Mouse (Mus musculus) erythroblast, embryonic 14.5 days (primary cell): ENCODE results near the gene 2510039O18Rik. TPM values are rescaled to one million over a fixed set of nuclear protein-coding genes. Genes with fewer than 3 reads are reported as not detected.

Source experiments
- H3K27me3 ChIP-seq: 2 replicates; pipeline ENCODE4 v1.6.1; 2012; ENCODE audit warnings: inconsistent platforms; ENCODE audit not compliant: control insufficient read depth
- H3K36me3 ChIP-seq: 2 replicates; pipeline ENCODE4 v1.6.1; 2012; ENCODE audit warnings: mild to moderate bottlenecking, inconsistent platforms; ENCODE audit not compliant: control insufficient read depth
- H3K4me1 ChIP-seq: 2 replicates; pipeline ENCODE4 v1.6.1; 2012; ENCODE audit warnings: inconsistent platforms; ENCODE audit not compliant: control insufficient read depth
- H3K4me3 ChIP-seq: replicated peaks from 2 replicates; pipeline ENCODE3; 2012; ENCODE audit warnings: moderate library complexity, mild to moderate bottlenecking, inconsistent platforms
- H3K9me3 ChIP-seq: 2 replicates; pipeline ENCODE4 v1.6.1; 2012; ENCODE audit warnings: low read length, inconsistent platforms, mixed read lengths; ENCODE audit not compliant: control insufficient read depth
- GATA1 ChIP-seq: IDR thresholded peaks from 2 replicates; pipeline ENCODE4 v1.6.1; 2012; ENCODE audit warnings: low read length, inconsistent platforms, mixed read lengths
- TAL1 ChIP-seq: IDR thresholded peaks from 3 replicates; pipeline ENCODE4 v1.6.1; 2012; ENCODE audit warnings: low read length, inconsistent platforms, mixed read lengths
- polyA plus RNA-seq: library from polyadenylated mRNA; stranded (reverse); fragments of >175 nt; gene quantifications from 2 replicates; pipeline ENCODE4 v1.2.3, GENCODE M21; 2012

2510039O18Rik gene
- polyA plus RNA-seq, 1 experiment: 5.7 TPM

- Histone ChIP-seq H3K36me3 (no peaks in the 10 kb centered on the region), H3K9me3 (no peaks in the 10 kb centered on the region), H3K4me1 (peaks cover 5% of the 10 kb centered on the region), H3K4me3 (no peak overlapping the region), H3K27me3 (no peaks in the 10 kb centered on the region)
- no peak for TF ChIP-seq GATA1
- no peak for TF ChIP-seq TAL1
Observed at GRCm38 (mm10) chr4:147968816-147969215, 28.1 kb downstream of the 2510039O18Rik start.

DNA sequence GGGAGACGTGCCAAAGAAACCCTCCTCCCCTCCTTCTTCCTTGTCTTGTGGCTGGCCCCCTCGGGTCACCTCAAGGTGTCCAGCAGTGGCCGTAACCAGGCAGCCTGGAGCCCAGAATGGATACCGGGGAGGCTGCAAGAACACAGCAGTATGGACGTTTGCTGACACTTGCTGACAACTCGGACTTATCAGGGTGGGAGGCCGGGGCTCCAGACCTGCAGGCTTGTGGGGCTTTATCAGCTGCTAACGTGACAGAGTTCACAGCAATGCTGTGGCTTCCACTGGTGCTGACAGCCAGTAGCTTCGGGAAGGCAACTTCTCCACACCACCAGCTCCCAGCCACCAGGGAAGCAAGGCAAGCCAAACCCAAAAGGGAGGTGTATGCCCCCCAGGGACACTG, 28.6 kb downstream of the 2510039O18Rik start:
- Histone ChIP-seq H3K4me3 (no peak overlapping the region), H3K9me3 (no peaks in the 10 kb centered on the region), H3K27me3 (no peaks in the 10 kb centered on the region), H3K36me3 (no peaks in the 10 kb centered on the region), H3K4me1 (peaks cover 5% of the 10 kb centered on the region)
- TF ChIP-seq TAL1 (no peak), GATA1 (no peak)

DNA sequence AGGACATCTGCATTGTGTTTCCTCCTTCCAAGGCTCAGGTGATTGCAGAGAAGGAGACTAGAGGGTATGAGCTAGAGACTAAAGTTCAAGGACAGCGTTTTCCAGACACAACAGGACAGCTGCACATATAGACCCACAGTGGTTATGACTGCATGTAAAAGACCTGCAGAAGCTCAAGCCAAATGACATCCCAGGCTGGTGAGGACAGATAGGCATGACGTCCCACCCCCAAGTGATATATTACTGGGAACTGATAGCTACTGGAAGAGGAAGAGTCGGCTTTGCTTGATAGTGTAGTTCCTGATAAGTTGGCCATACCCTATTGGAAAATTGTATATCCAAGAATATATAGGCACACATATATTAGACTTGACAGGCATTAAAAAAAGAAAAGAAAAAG, 35.5 kb downstream of the 2510039O18Rik start:
- Histone ChIP-seq H3K4me1 (no peaks in the 10 kb centered on the region; the same call in 1 of the 2 replicates), H3K27me3 (no peaks in the 10 kb centered on the region), H3K36me3 (no peaks in the 10 kb centered on the region), H3K4me3 (no peak overlapping the region), H3K9me3 (0 out of 2 replicates have a peak, but pooled peaks cover 3% of the 10 kb centered on the region)
- TF ChIP-seq TAL1 (no peak), GATA1 (no peak)

DNA sequence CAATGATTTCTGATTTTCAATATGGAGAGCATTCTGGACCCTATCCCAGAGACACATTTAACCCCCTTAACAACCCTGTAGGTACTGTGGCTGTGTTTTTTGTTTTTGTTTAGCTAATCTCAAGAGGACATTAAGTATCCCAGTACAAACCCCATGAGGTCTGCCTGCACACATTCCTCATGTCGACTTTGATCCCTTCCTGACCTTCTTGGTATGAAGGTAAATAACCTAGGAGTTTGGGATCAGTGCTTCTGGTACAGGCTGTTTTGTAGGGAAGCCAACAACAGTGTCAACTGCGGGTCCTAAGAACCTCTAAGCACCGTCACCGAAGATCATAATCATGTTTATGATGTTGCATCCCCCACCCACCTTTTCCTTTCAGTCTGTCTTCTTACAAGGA, 37.0 kb downstream of the 2510039O18Rik start:
- Histone ChIP-seq H3K4me3 (no peak overlapping the region), H3K4me1 (no peaks in the 10 kb centered on the region; the same call in 1 of the 2 replicates), H3K27me3 (no peaks in the 10 kb centered on the region), H3K36me3 (no peaks in the 10 kb centered on the region), H3K9me3 (0 out of 2 replicates have a peak, but pooled peaks cover 3% of the 10 kb centered on the region)
- TF ChIP-seq GATA1 (no peak), TAL1 (no peak)

GRCm38 (mm10) chr4:147978391-147978790, 37.7 kb downstream of the 2510039O18Rik start:
- no peak overlapping the region for H3K4me3 ChIP-seq
- no peak for TF ChIP-seq GATA1
- no peak for TF ChIP-seq TAL1
- no peaks in the 10 kb centered on the region; the same call in 1 of the 2 replicates for H3K4me1 ChIP-seq
- no peaks in the 10 kb centered on the region for H3K36me3 ChIP-seq
- no peaks in the 10 kb centered on the region for H3K27me3 ChIP-seq
- H3K9me3 ChIP-seq: 0 out of 2 replicates have a peak, but pooled peaks cover 3% of the 10 kb centered on the region

- TF ChIP-seq TAL1 (no peak), GATA1 (no peak)
- H3K27me3 ChIP-seq: no peaks in the 10 kb centered on the region
- H3K4me3 ChIP-seq: no peak overlapping the region
- H3K9me3 ChIP-seq: 0 out of 2 replicates have a peak, but pooled peaks cover 3% of the 10 kb centered on the region
- no peaks in the 10 kb centered on the region; the same call in 1 of the 2 replicates for H3K4me1 ChIP-seq
- H3K36me3 ChIP-seq: no peaks in the 10 kb centered on the region
Observed at GRCm38 (mm10) chr4:147979441-147979860, 38.8 kb downstream of the 2510039O18Rik start.

DNA sequence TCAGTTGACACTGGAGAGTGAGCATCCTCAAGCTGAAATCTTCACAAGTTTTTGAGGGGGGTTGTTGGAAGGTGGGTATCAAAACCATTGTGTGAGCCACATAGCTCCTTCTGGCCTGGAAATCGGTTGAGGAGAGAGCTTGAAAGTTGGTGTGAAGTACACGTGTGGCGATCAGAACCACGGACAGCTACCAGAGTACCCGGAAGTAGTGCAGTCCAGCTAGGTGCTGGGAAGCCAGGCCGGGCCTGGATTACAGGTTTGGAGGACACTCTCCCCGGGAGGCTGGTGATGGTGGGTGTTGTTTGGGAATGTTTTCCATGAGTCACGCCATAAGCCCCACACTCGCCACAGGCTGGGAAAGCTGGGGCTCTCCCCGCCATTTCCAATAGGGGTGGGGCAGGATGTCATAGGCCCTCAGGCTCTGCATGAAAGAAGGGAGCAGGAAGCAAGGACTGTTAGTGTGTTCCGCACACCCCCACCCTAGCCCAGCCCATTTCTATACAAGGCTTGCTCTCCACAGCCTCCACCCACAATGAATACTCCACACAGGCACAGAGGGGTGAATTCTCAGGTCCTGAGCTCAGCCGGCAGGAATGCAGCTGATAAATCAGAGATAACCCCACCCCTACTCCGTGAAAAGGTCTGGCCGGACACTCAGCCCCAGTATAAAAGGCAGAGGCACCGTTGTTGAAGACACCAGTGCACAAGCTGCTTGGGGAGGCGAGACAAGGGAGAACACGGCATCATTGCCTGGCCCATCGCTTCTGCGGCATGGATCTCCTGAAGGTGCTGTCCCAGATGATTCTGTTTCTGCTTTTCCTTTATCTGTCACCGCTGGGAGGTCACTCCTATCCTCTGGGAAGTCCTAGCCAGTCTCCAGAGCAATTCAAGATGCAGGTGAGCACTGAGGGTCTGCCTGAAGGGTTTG, 44.8 kb downstream of the 2510039O18Rik start, which contains the start of gene Nppb:
Nppb (plus strand) TSS at position 584 of the 928 bp plus-strand sequence.
- no peak within 1 kb of the TSS for H3K4me3 ChIP-seq
- H3K36me3 ChIP-seq: no peaks in the 10 kb centered on the region
- no peaks in the 10 kb centered on the region for H3K9me3 ChIP-seq
- H3K27me3 ChIP-seq: no peaks in the 10 kb centered on the region
- H3K4me1 ChIP-seq: no peaks in the 10 kb centered on the region
- TF ChIP-seq TAL1 (no peak), GATA1 (no peak)

DNA sequence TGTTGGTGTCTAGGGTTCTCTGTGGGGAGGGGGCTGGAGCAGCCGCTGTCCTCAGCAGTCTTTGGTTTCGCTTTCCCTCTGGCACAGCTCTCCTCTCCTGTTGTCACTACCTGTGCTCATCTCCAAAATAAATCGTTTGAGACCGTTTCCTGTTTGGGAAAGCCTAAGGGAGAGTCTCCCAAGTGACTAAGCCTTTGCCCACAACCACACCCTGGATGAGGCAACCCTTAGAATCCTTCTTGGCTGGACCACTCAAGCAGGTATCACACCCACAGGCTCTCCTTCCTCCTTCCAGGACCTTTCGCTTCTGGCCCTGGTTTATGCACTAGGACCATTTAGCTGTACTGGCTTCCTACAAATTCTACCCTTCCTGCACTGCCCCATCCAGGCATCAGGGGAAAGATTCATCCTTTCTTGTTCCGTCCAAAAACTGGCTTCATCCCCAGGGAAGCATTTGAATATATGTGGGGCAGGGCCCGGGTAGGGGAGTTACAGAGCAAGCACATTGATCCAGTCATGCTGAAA, 52.9 kb downstream of the 2510039O18Rik start:
- TF ChIP-seq TAL1 (no peak), GATA1 (no peak)
- Histone ChIP-seq H3K4me3 (no peak overlapping the region), H3K36me3 (no peaks in the 10 kb centered on the region), H3K4me1 (no peaks in the 10 kb centered on the region), H3K9me3 (no peaks in the 10 kb centered on the region), H3K27me3 (no peaks in the 10 kb centered on the region)

GRCm38 (mm10) chr4:147995311-147995710, 54.6 kb downstream of the 2510039O18Rik start:
- no peaks in the 10 kb centered on the region for H3K36me3 ChIP-seq
- H3K4me1 ChIP-seq: no peaks in the 10 kb centered on the region
- H3K9me3 ChIP-seq: no peaks in the 10 kb centered on the region
- TF ChIP-seq TAL1 (no peak), GATA1 (no peak)
- H3K27me3 ChIP-seq: no peaks in the 10 kb centered on the region
- H3K4me3 ChIP-seq: no peak overlapping the region

Other genes with a start within 250 kb of the 2510039O18Rik start
- 0.01 TPM in 1 of 2 replicates, not detected in the other for gene Zfp534, start 238.3 kb upstream of the 2510039O18Rik start, polyA plus RNA-seq
- not detected in 2 replicates for gene Zfp984, start 131.1 kb upstream of the 2510039O18Rik start, polyA plus RNA-seq
- gene Zfp933, start 92.5 kb upstream of the 2510039O18Rik start, polyA plus RNA-seq: 0.01 TPM in 1 of 2 replicates, not detected in the other
- 9.4 and 19.8 TPM in 2 replicates for gene Miip, start 72.1 kb upstream of the 2510039O18Rik start, polyA plus RNA-seq
- not detected in 2 replicates for gene Fv1, start 71.9 kb upstream of the 2510039O18Rik start, polyA plus RNA-seq
- gene Mfn2, start 36.2 kb upstream of the 2510039O18Rik start, polyA plus RNA-seq: 0.89 and 1.5 TPM in 2 replicates
- gene Plod1, start 4.1 kb upstream of the 2510039O18Rik start, polyA plus RNA-seq: 0.14 and 0.29 TPM in 2 replicates
- gene Nppb, start 44.9 kb downstream of the 2510039O18Rik start, polyA plus RNA-seq: not detected in 2 replicates
- not detected in 2 replicates for gene Nppa, start 59.8 kb downstream of the 2510039O18Rik start, polyA plus RNA-seq
- gene Clcn6, start 97.9 kb downstream of the 2510039O18Rik start, polyA plus RNA-seq: 0.11 and 0.29 TPM in 2 replicates
- 1.9 and 2.8 TPM in 2 replicates for gene Mthfr, start 98.2 kb downstream of the 2510039O18Rik start, polyA plus RNA-seq
- 0.17 and 0.30 TPM in 2 replicates for gene Agtrap, start 147.1 kb downstream of the 2510039O18Rik start, polyA plus RNA-seq
- gene Mad2l2, start 189.5 kb downstream of the 2510039O18Rik start, polyA plus RNA-seq: 2.9 and 3.8 TPM in 2 replicates
- 0.01 TPM in 1 of 2 replicates, not detected in the other for gene Draxin, start 189.8 kb downstream of the 2510039O18Rik start, polyA plus RNA-seq
- 2.6 and 2.7 TPM in 2 replicates for gene Fbxo6, start 211.2 kb downstream of the 2510039O18Rik start, polyA plus RNA-seq
- gene Fbxo44, start 219.6 kb downstream of the 2510039O18Rik start, polyA plus RNA-seq: 0.08 and 0.09 TPM in 2 replicates
- not detected in 2 replicates for gene Fbxo2, start 219.7 kb downstream of the 2510039O18Rik start, polyA plus RNA-seq